Mouse (Mus musculus): Measurements from ENCODE around the gene Gfi1b.

Gfi1b gene

GRCm38 (mm10) chr2:28622521-28623124, 841 bp upstream of the Gfi1b start:
- peak; percentile 33 for DNase-seq (ENCODE audit: low read depth, low spot score)

GRCm38 (mm10) chr2:28621111-28621510, 671 bp downstream of the Gfi1b start:
- DNase-seq (ENCODE audit: low read depth, low spot score): no peak

GRCm38 (mm10) chr2:28620522-28620921, 1.3 kb downstream of the Gfi1b start:
- DNase-seq (ENCODE audit: low read depth, low spot score): no peak

GRCm38 (mm10) chr2:28619369-28619768, 2.4 kb downstream of the Gfi1b start:
- no peak for DNase-seq (ENCODE audit: low read depth, low spot score)

GRCm38 (mm10) chr2:28618777-28619336, 2.9 kb downstream of the Gfi1b start:
- no peak for DNase-seq (ENCODE audit: low read depth, low spot score)

GRCm38 (mm10) chr2:28617498-28618486, 4.0 kb downstream of the Gfi1b start:
- no peak for DNase-seq (ENCODE audit: low read depth, low spot score)

- no peak for DNase-seq (ENCODE audit: low read depth, low spot score)
Measured at GRCm38 (mm10) chr2:28616874-28617273, 4.9 kb downstream of the Gfi1b start.

- DNase-seq (ENCODE audit: low read depth, low spot score): no peak
Measured at GRCm38 (mm10) chr2:28616358-28616757, 5.4 kb downstream of the Gfi1b start.

GRCm38 (mm10) chr2:28613599-28613998, 8.2 kb downstream of the Gfi1b start:
- no peak for DNase-seq (ENCODE audit: low read depth, low spot score)

- no peak for DNase-seq (ENCODE audit: low read depth, low spot score)
Measured at GRCm38 (mm10) chr2:28612436-28613063, 9.2 kb downstream of the Gfi1b start.

GRCm38 (mm10) chr2:28611407-28611787, 10.4 kb downstream of the Gfi1b start:
- DNase-seq (ENCODE audit: low read depth, low spot score): no peak

- no peak for DNase-seq (ENCODE audit: low read depth, low spot score)
Measured at GRCm38 (mm10) chr2:28610716-28611406, 10.9 kb downstream of the Gfi1b start.

GRCm38 (mm10) chr2:28609851-28610250, 11.9 kb downstream of the Gfi1b start:
- DNase-seq (ENCODE audit: low read depth, low spot score): no peak

GRCm38 (mm10) chr2:28607341-28608165, 14.2 kb downstream of the Gfi1b start:
- no peak for DNase-seq (ENCODE audit: low read depth, low spot score)

GRCm38 (mm10) chr2:28606601-28607340, 15.0 kb downstream of the Gfi1b start:
- no peak for DNase-seq (ENCODE audit: low read depth, low spot score)

- DNase-seq (ENCODE audit: low read depth, low spot score): no peak
Measured at GRCm38 (mm10) chr2:28605789-28606541, 15.8 kb downstream of the Gfi1b start.

GRCm38 (mm10) chr2:28603542-28603941, 18.2 kb downstream of the Gfi1b start:
- no peak for DNase-seq (ENCODE audit: low read depth, low spot score)

GRCm38 (mm10) chr2:28601720-28602590, 19.8 kb downstream of the Gfi1b start:
- DNase-seq (ENCODE audit: low read depth, low spot score): no peak
